Mouse (Mus musculus) gastrocnemius, postnatal 25 days (tissue): Measurements from ENCODE around the gene Antxr1. TPM values are rescaled to one million over a fixed set of nuclear protein-coding genes. Genes with fewer than 3 reads are reported as not detected.

Experiments used
- DNase-seq: peaks from one replicate; pipeline ENCODE4 v3.0.0; 2022
- total RNA-seq, 2 experiments: library from RNA; stranded (reverse); gene quantifications; 1 replicate in 1 of 2; 2 replicates in 1 of 2; pipeline ENCODE4 v1.2.3; 2021

Gene Antxr1
- total RNA-seq, 2 experiments from 2014 or later: 11.6 to 13.0 TPM

- no peak for DNase-seq
These were observed 87.3 kb downstream of the Antxr1 start for GRCm38 (mm10) chr6:87248226-87248834.

- DNase-seq: no peak
These were observed 91.2 kb downstream of the Antxr1 start for GRCm38 (mm10) chr6:87244117-87245100.

DNA sequence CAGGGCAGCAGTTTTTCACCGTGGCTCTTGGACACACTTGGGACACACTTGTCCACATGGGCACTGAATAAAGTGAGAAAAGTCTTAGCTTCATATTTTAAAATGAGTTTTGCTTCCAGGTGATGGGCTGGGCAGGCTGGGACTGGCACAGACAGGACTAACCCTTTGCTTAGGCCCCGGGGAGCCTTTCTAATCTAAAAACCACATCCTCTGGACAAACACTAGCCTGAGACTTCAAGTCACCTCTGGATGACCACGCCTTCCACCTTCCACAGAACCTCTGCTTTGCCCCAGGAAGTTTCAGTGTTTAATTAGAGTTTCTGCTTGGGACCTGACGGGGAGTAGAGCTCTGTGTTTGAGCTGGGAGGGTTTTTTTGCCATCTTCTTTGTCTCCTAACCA lies 98.4 kb downstream of the Antxr1 start:
- no peak for DNase-seq

DNA sequence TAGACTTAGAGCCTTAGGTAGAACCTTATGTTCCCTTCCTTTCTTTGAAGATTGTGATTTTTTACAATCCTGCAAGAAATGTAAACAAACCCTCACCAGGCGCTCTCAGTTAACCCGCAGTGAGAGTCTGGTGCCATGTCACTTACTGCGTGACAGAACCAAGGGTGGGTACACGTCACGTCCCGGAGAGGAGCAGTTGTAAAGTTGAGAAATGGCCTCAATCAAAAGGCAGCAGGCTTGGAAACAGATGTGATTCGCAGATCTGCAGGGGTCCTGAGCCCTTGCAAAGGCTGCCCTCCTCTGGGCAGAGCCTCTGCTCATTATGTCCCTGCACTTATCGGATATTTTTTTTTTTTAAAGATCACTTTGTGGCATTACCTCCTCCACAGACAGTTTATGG lies 99.6 kb downstream of the Antxr1 start:
- no peak for DNase-seq

DNA sequence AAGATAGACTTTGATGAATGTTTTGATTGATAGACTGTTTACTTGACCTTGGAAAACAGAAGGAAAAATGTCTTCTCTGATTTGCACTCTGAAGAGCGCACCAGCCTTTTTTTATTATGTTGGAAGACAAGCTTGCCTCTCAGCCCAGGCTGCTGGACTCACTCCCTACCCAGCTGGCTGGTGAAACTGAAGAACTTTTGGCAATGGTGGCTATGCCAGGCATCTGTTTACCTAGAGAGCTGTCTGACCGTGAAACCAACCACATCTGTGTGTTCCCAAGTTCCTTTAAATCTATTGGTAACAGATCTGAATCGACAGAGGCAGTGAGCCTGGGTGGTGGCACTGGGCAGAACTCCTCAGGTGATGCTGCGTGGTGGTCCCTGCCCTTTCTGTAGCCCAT lies 102.5 kb downstream of the Antxr1 start:
- peak; percentile 41 for DNase-seq

DNA sequence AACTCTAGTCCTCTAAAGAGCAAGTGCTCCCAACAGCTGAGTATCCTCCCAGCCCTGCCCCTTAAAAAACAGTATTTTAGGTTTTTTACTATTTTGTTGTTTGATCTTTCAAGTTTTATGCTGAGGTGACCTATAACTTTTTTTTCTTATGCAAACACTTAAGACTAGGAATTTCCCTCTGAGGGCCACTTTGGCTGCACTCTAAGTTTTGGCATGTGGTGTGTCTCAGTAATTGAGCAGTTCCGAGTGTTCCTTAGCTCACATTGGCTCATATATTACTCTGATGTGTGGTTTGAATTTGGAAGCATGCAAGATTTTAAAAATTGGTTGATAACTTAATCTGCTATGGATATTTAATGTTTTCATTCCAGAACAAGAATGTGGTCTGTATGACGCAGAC lies 105.6 kb downstream of the Antxr1 start:
- DNase-seq: no peak

DNA sequence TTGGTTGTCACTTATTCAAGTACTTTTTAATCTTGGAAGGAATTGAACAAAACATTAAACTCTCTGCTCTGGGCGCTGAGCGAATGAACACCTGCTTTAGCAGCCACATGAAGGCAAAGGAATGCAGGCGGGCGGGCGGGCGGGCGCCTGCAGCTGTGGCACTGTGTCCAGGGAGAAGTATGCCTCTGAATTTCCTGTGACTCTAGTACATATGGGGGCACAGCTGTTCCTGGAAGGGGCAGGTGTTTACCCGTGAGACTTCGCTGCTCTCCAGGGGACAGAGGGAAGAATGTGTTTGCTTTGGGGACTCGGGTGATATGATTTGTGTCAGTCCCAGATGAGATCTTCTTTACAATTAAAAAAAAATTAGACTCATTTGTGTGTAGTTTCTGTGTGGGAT lies 107.7 kb downstream of the Antxr1 start:
- peak; percentile 28 for DNase-seq

DNA sequence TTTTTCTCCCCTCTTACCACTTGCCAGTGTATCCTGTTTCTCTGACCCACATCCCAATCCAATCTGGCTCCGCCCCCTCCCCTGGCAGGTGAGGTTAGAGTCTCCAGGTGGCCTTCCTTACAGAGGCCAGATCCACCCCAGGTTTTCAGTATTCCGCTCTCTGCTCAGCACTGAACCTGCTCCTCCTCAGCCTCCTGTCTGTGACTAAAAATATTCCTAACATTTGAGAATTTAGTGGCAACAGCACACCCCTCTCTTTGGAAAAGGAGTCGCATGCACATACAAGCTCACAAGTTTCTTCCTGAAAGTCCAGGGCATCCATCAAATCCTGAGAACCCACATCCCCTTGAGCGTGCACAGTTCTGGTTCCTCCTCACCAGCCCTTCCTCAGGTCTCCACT lies 109.3 kb downstream of the Antxr1 start:
- DNase-seq: no peak

GRCm38 (mm10) chr6:87225286-87225685 lies 110.3 kb downstream of the Antxr1 start:
- no peak for DNase-seq

DNA sequence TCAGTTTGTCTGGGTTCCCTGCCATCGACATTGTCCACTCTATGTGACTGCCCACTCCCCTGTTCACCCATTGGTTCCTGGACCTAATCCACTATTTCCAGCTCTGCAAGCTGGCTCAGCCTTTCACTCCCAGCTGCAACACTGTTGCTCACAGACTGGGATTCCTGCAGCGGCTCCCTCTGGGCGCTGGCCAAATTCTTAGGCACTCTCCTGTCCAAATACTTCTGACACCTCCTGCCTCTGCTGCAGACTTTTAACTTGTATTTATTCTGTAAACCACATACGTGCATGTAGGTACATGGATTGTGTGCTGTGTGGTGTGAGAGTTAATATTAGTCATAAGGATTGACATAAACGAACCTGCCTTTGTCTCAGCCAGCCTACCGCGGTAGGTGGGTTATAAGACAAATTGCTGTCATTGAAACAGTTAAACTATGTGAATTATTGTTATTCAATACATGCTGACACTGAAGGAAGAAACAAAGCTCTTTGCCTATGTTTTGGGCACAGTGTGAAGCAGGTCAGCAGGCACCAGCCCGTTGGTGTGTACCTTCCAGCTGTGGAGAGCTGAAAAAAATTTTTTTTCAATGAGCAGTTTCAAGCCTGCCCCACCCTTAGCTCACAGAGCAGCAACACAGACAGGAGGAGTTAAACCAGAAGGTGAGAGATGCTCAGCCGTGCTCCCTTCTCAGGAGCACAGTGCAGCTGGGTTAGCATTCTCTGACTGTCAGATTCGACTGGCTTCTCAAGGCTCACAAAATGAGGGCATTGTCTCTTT lies 112.6 kb downstream of the Antxr1 start:
- DNase-seq: no peak

- no peak for DNase-seq
These were observed 116.3 kb downstream of the Antxr1 start for GRCm38 (mm10) chr6:87219061-87219992.

- peak; percentile 44 for DNase-seq
These were observed 119.5 kb downstream of the Antxr1 start for GRCm38 (mm10) chr6:87216114-87216591.

- DNase-seq: peak; percentile 68
These were observed 122.4 kb downstream of the Antxr1 start for GRCm38 (mm10) chr6:87213262-87213661.

DNA sequence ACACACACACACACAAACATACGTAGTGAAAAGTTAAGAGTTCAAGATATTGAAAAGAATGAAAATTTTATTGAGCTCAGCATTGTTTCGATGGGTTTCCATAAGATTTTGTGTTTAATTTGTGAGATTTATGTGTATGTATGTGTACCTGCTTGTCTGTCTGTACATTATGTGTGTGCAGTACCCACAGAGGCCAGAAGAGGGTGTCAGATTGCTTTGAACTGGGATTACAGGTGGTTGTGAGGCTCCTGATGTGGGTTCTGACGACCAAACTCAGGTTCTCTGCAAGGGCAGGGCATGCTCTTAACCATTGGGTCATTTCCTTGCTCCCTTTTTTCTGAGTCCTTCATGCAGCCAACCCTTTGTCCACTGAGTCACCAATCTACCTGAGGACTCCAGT lies 124.1 kb downstream of the Antxr1 start:
- DNase-seq: no peak

- DNase-seq: peak; percentile 83
These were observed 128.1 kb downstream of the Antxr1 start for GRCm38 (mm10) chr6:87207373-87207982.

DNA sequence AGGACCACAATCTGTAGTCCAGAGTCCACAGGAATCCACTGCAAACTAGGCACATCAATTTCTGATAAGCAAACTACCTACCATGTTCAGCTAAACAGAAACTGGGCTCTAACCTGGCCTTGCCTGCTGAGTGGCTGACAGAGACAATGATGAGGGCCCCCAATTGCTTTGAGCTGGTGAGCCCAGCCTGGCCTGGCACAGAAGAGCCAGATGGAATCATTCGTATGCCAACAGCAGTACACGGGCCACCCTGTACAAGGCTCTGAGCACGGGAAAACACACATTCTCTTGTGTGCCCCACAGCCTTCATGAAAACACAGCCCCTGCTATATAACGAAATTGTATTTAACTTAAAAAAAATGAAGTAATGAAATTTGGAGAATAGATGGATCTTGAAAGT lies 128.8 kb downstream of the Antxr1 start:
- DNase-seq: no peak

GRCm38 (mm10) chr6:87203467-87203866 lies 132.2 kb downstream of the Antxr1 start:
- no peak for DNase-seq

DNA sequence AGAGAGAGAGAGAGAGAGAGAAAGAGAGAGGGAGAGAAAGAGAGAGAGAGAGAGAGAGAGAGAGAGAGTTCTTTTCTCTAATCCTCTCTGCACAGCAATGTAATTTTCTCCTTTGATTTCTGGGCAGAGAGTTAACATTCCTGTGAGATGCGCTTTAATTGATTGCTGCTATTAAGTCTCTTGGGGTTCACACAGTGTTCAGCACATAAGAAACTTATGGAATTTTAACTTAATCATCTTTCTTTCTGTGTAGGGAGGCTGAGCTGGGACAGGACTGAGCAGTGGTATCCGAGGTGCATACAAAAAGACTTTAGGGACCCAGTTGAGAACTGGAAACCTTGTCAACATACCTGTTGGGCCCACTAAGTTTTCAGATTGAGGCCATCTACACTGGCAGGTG lies 132.6 kb downstream of the Antxr1 start:
- no peak for DNase-seq

DNA sequence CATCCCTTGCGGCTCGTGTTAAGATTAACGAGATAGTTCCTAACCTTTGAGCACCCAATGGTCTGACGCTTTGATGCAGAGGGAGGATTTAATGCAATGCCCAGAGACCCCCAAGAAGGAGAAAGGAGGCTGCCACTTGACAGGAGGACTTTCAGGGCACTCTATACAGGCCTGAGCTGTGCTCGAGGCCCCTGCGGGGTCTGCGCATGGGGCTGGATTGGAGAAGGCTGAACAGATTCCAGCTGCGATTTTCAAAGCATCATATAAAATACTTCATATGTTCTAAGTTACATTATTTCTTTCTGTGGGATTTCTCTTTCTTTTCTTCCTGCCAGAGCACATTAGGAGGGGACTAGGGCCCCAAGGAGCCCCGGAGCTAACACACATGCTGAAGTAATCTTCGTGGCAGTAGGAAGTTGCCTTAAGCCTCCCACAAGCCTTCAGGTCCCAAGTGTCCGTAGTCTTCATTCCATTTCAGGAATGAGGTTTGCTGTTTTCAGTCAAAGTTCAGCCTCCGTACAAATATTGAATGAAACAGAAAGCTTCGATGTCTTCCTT lies 133.5 kb downstream of the Antxr1 start:
- DNase-seq: no peak

- DNase-seq: peak; percentile 19
These were observed 145.9 kb downstream of the Antxr1 start for GRCm38 (mm10) chr6:87189755-87190154.

- DNase-seq: peak; percentile 57
These were observed 148.6 kb downstream of the Antxr1 start for GRCm38 (mm10) chr6:87186988-87187387.
